Mouse (Mus musculus) erythroblast, adult 5-6 weeks (primary cell): ENCODE data around the gene Ddx20. TPM values are rescaled to one million over a fixed set of nuclear protein-coding genes. Genes with fewer than 3 reads are reported as not detected.
"Not testable (repeated sequence)": the region's sequence is repeated elsewhere in the genome, so short reads cannot be mapped to it uniquely, and the experiment has no call there.

Source experiments
- ATAC-seq: replicated peaks from 2 replicates; pipeline ENCODE4 v1.8.0; 2016; ENCODE audit warnings: moderate number of reproducible peaks, mild to moderate bottlenecking, moderate TSS enrichment, inconsistent platforms; ENCODE audit not compliant: poor library complexity, low FRiP score, severe bottlenecking
- total RNA-seq, 2 experiments: library from RNA; stranded (forward) in 1 of 2; stranded (reverse) in 1 of 2; fragments of 150-400 nt in 1 of 2; fragments of 200-764, 138-1000 nt in 1 of 2; gene quantifications; 2 replicates each; pipeline versions ENCODE4 v1.2.3 to v1.2.4; 2015 to 2017; ENCODE audit warnings: low replicate concordance in 2 of 2

The Ddx20 gene
- total RNA-seq, 2 experiments from 2014 or later: 9.5 to 10.8 TPM

DNA sequence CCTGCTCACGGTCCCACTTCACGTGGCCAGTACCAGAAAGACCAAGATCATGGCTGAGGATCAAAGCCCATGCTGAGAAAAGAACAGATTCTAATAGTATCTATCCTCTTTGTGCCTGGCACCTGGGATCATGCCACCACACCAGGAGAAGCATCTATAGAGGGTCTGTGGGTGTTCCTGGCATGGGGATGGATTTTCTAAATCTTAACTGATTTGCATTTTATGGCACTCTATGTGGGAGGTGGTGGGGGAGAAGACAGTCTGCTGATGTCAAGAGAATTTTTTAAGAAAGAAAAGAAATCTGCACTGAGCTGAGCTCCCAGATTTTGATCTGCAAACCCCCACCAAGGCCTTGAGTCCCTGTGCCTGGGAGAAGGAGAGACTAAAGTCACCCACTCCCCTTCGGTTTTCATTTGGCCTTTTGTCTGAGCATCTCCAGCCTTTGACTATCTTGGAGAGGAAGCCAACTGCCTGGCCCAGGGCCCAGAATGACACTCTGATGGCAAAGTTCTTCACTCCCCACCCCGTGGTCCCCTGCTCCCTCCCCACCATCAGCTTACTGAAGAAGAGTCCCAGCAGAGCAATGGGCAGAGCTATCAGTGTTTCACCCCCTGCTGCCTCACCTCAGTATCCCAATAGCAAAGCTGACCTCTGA is 19.1 kb upstream of the Ddx20 start:
- no peak for ATAC-seq

DNA sequence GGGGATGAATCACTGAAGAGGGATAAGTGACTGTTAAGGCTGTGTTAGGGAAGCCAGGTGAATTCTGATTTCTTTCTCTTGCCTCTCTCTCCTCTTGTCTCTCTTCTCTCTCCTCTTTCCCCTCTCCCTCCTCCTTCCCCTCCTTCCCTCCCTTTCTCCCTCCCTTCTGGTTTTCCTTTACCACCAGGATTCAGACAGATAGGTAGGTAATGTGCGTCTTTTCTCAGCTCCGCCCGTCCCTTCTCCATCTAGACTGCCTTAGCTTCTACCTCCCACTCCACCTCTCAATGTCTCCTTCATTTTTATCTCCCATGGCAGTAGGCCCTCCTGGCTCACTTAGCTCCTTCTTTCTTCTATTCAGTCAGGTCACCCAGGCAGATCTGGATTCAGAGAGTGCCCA is 18.2 kb upstream of the Ddx20 start:
- no peak for ATAC-seq

DNA sequence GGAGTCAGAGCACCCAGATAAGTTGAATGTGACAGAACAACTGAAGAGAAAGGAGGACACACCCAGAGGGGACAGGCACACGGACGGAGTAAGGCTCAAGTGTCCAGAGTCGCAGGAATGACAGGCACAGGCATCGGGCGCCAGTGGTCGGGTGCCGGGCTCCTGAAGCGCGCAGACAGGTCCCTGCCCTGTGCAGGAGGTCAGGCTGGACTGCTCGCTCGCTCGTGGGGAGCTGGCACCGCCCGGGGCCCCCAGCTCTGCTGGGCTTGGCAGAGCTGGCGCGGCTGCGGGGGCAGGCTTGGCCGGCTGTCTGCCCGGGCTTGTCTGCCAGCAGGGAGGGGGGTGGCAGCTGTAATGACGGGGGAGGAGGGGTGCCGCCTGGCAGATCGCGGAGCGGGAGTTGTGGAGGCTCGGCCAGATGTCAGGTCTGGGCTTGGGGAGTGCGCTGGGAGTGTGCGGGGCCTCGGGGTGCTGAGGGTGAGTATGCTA is 17.7 kb upstream of the Ddx20 start:
- peak; percentile 26; the same call in 1 of the 2 replicates for ATAC-seq

DNA sequence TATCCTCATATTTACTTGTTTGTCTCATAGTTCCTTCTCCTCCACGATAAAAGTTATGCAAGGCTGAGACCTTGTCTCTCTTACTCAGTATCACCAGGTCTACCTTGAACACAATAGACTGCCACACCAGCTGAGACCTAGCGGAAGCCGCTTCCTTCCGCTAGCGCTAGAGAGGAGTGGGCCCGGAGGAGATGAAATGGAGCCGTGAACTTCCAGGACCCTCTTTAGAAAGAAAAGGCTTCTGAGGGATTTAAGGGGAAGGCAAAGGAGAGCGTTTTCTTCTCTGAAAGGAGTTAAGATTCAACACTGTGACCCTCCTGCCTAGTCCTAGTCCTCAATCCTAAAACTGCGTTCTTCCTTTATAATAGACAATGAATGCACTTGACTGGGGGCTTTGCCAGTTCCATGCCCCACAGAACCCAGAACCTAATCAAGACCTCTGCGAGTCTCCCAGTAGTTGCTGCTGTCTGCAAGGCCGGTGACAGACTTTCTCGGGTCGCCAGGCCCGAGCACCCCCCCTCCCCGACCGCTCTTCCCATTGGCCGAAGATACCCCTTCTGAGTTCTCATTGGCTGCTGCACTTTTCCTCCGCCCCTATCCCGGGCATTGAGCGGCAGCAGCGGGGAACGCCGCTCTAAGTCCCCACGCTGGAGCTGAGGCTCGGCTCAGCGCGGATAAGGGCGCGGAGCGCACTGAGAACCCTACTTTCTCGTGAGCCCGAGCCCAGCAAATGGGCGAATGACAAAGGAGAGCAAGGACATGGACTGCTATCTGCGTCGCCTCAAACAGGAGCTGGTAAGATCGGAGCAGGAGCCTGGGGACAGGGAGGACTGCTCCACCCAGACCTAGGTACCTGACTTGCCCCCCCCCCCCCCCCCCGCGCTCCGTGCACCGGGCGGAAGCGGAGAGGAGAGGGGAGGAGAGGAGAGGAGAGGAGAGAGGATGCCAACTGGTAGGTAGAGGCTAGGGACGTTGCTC is 16.9 kb upstream of the Ddx20 start, which contains the start of gene Inka2:
Gene Inka2, plus strand, starts transcription at position 569 of the 978 bp plus-strand sequence.
- peak; percentile 84 for ATAC-seq

DNA sequence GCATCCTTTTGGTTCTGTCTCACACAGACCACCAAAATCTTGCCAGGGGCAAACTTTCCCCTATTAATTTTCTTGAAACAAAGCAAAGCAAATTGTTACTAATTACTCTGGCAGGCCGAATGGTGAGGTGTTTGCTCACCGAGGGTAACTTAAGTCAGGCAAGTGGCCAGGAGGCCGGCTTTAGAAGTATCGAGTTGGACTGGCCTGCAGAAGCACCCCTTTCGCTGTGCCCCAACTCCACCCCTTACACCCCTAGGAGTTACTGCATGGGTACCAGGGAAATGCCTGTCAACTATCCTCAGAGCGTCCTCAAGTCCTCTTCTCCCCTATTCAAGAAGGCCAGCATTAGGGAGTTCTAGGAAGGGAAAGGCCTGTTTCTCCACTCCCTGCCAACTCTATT is 16.2 kb upstream of the Ddx20 start:
- no peak for ATAC-seq

DNA sequence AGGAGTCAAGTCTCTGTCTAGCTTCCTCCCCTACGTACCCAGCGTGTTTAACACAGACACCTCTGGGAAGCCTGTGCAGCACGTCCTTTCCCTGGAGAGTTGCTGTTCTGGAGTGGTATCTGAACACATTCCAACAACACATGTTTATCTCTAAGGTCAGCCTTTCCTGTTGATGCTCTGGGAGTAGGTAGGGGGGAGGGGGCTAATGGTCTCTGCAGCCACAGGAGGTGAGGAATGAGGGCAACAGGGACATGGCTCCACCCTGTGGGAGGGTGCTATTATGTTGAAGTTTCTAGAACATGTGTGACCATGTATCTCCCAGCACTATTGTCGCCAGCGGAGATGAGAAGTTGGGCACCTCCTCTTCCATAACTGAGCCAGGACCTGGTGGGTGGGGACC is 14.0 kb upstream of the Ddx20 start:
- no peak for ATAC-seq

DNA sequence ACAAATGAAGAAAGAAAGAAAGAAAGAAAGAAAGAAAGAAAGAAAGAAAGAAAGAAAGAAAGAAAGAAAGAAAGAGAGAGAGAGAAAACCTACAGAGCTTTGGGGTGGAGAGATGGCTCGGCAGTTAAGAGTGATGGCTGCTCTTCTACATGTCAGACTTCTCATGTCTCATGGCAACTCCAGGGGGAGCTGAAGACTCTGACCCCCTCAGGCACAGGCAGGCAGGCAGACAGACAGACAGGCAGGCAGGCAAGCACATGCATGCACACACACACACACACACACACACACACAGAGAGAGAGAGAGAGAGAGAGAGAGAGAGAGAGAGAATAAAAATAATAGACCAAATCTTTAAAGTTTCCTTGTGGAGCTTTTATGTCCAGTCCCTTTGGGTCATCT is 13.4 kb upstream of the Ddx20 start:
- not testable (repeated sequence) for ATAC-seq

DNA sequence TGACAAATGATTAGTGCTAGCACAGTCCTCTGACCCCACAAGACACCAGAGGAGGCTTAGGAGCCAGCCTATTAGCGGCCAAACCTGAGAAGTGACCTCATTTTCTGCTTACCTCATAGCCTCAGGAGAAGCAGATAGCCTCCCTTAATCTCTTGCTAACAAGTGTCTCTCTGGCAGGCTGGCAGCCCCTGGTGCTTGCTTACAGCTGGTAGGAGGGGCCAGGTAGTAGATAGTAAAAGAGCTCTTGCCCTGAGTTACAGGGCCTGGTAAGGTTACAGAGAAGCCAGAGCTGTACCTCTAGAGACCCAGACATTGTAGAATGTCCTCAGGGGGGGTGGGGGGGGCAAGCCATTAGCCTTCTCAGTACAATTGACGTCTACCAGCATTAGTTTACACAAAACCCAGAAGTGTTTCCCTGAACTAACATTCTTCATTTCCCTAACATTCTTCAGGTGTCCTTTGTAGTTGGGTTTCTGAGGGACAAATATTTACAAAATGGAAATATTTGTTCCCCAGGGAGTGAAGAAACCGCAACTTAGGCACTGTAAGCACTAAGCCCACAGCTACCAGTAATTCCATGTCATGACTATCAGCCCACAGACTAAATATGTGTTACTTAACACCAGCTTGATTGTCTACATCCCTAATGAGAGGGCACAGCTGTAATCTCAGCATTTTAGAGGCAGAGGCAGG is 12.0 kb upstream of the Ddx20 start:
- ATAC-seq: peak; percentile 94

DNA sequence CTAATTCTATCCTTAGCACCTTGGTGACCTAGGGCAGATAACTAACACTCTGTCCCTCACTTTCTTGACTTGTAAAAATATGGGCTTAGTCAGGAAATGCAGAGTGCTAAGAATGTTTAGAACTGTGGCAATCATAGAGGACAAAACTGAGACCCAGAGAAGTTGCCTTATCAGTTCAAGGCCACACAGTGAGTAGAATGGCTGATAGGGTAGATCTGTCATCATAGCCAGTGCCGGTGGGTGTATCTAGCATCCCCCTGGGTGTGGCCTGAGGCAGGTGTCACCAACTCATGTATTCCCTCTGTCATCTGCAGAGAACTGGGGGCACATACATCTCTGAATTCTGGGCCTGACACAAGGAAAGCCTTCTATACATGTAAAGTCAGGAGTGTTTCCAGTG is 10.9 kb upstream of the Ddx20 start:
- ATAC-seq: peak; percentile 39; the same call in 1 of the 2 replicates

DNA sequence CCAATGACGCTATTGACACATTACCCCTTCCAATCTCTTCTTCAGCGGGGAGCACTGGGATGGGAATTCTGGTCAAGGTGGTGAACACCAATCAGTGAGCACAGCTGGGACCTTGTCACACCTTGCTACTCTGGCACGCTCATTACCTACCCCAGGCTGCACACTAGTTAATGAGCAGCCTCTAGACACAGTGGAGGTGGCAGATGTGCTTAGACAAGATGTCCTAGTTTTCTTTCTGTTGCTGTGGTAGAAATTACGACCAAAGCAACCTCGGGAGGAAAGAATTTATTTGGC is 9.7 kb upstream of the Ddx20 start:
- no peak for ATAC-seq

DNA sequence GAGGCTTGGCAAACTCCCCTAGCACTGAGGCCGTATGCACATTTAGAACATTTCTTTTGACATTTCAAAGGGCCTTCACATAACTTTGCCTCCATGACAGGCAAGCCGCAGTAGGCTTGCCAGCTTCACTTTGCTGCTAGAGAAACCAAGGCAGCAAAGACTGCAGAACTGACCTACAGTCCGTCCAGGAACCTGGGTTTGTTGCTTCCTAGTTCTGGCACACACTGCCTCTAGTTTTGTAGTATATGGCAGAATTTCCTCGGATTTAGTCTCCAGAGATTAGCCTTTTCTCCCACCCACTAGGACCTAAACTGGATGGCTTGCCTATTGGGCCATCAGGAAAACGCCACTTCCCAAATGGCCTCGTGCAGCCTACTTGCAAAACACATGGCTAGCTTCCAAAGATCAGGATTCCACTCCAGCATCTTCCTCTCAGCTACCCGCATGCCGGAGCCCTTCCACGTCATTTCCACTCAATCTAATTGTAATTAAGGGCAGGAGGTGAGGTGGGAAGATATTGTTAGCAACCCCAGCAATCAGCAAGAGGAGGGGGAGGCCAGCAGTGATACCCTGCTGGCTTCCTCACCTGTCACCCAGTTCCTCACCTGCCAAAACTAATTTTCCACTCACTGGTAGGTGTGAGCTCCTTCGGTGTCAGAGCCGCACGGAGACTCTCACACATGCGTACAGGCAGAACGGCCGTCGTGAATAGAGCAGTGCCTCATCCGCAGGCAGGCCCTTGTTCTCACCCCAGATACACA is 9.2 kb upstream of the Ddx20 start:
- no peak for ATAC-seq

DNA sequence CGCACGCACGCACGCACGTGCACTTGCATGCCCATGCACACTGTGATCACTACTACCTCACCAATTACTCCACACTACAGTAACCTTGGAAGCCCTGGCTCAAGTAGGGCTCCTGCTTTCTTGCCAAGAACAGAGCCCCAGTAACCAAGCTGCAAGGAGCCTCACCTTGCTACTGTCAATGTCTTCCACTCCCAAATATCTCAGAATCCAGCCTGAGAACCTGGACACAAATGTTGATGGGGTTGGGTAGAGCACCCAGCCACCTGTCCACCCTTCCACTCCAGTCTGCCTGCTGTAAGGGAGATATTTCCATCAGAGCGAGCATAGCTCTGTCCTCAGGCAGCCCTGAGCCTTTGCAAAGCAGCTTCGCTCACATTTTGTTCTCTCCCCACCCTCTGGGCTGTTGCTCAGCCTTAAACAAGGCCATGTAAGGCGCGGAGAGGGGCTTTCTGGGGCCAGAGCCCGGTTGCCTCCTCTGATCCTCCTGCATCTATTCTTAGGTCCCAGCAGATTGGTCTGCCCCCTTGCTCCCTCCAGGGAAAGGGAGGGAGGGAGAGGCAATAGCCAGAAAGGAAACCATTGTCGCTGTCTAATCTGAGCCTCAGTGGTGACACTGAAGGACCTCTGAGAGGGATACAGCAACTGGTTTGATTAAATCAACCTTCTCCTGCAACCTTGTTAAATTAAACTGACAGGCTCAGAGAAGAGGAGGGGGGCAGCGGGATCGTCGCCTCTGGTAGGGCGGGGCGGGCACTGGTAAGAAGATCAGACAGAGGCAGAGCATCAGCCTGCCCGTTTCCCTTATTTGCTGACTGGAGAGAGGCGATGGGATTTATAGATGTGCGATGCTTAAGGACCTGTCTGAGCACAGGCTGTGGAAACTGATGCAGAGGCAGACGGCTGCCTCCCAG is 8.4 kb upstream of the Ddx20 start:
- ATAC-seq: no peak

DNA sequence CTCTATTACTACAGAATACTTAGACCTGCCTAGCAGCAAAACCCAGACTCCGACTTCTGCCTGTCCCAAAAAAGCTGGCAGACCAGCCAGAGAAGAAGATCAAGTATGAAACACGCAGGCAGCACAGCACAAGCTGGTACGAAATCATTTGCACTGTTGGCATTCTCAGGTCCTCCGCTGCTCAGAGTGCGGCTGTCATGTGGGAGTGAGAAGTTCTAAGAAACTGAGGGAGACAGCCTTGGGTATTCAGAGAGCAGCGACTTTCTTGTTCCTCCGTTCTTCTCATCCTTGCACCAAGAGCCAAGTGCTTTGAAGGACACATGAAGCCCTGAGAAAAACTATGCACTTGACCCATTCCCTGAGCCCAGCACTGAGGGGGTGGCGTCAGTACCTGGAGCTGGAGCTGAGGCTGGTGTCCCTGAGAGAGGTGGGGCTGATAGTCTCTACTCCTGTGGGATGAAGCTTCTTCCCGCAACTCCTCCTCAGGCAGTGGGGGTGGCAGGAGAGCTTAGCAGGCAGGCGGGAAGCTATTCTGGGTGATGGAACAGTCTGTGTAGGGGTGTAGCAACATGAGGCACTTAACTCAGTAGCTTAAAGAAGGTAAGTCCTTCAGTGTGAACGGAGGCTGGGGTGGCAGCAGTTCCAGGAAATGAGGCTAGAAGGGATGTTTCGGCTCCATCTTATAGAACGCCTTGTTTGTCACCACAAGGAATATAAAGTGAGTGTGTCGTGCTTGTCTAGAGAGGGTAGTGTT is 6.1 kb upstream of the Ddx20 start:
- no peak for ATAC-seq

DNA sequence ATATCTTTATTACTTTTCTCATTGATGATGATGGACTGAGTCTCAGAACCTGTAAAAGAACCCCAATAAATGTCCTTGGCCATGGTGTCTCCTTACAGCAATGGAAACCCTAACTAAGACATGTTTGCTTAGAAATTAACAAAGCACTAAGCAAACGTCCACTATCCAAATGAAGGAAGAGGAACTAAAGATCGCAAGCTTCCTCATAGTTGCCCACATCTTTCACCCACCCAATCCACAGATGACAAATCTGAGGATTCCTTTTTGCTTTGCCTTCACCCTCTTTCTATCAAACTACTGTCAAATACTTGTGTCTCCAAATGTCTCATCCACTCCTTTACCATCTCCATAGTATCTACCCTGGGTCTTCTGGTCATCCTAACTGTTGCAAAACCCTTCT is 1.2 kb upstream of the Ddx20 start:
- no peak for ATAC-seq

DNA sequence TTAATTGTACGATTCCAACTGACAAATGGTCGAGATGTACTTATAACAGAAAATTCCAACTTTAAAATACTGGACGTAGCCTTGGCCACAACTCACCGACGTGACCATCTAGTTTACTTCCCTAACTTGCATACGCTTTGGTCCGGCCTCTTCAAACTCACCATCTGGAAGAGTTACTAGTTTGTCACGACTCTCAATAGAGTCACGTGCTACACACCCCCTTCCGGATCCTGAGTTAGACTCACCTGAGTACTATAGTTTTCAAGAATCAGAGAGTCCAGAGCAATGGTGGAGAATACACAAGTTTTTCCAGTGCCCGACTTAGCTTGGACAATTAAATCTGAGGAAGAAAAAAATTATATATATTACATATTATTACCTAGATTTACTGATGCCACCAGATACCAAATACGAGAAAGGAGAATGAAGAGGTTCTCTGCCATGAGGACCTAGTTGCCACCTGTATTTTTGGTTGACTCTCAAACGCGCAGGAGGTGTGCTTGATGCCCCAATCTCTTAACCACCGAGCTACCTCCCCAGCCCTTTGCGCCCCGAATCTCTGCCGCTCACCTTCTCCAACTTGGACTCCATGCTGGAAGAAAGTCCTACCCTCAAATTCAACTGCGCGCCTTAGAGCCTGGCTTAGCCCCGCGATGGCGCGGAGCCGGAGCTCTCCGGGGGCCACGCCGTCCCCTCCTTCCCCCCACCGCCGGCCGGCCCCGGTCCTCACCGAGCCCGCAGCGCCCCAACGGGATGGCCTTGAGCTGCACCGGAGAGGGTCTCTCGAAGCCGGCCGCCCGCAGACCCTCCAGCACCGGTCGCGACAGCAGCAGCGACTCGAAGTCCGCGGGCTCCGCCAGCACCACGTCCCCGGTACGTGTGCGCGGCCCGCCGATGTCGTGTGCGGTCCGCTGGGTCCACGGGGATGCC is 715 bp downstream of the Ddx20 start:
- 0 out of 2 replicates have a peak, but pooled peaks have one; percentile 16 for ATAC-seq

DNA sequence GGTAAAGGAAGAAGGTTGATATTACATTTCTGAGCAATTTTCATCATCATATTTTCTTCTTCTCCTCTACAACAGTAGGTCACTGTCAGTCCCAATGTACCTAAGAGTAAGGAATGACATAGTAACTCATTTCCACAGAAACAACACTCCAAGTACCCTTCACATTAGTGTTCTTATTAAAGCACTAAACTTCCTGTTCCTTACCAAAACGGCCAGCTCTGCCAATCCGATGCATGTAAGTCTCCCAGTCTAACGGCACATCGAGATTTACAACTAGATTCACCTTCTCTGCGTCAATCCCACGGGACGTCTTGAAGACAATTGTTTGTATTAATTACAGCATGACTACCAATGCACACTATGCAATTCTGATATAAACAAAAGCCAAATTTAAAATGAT is 7.0 kb downstream of the Ddx20 start:
- no peak for ATAC-seq

DNA sequence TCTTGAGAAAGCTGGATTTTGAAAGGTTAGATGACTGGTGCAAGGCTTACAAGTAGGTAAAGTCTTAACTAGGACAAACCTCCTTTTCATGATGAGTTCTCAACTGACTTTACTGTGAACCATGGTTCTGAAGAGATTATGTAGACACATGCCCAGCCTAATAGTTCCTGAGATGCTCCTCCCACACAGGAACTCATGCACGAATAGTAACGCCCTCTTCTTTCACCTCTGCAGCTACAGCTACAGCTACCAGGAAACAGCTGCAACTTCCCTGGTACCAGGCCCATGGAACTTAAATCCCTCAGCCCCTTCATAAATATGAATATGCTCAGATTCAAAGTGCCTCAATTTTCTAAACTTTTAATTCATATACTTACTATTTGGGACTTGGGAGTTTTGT is 11.4 kb downstream of the Ddx20 start:
- ATAC-seq: no peak
